Mouse (Mus musculus) liver, embryonic 14.5 days (tissue): Measurements from ENCODE around the gene 2210010C04Rik.

Experiments used
- CTCF ChIP-seq: IDR thresholded peaks from 2 replicates; pipeline ENCODE4 v1.5.1; 2016; ENCODE audit warnings: antibody characterized with exemption, low read depth, control low read depth
- EP300 ChIP-seq: IDR thresholded peaks from 2 replicates; pipeline ENCODE4 v1.6.1; 2016; ENCODE audit warnings: antibody characterized with exemption, low read depth

- TF ChIP-seq CTCF (no peak), EP300 (no peak)
These were observed 40.4 kb upstream of the 2210010C04Rik start for GRCm38 (mm10) chr6:41075753-41076152.
